Mouse (Mus musculus): ENCODE data around the gene Setd4. TPM values are rescaled to one million over a fixed set of nuclear protein-coding genes. Genes with fewer than 3 reads are reported as not detected.

Setd4 gene
- polyA plus RNA-seq, 1 experiment = 15.7 TPM

DNA sequence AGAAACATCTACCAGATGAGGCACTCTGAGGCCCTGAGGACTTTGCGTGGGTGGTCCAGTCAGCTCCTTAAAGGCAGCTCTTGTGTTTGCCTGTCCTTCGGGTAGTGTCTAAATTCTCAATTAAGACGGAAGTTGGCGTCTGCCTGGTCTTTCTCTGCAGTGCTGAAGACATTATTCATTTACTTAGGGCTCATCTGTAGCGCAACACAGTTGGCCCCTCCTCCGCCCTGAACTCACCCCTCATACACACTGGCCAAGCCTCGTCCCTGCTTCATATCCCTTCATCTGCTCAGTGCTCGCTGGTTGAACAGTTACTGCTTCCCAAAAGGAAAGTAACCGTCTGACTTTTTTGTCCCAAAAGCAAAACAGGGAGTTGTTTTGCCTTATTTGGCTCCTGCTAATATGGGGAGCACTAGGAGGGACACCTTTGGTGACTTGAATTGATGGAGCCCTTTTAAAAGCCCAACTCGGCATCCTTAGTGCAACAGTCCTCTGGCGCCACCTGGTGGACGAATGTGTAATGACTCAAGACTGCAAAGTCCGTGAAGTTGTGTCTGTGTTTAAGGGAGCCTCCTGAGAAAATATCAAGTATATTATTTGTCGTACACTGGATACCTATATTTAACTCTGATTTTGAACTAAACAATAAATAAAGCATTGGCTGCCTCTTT, 27.3 kb downstream of the Setd4 start:
- Histone ChIP-seq H3K27me3 (ENCODE audit: control insufficient read depth, insufficient read depth, low read length) (no peaks in the 10 kb centered on the region), H3K4me3 (replicated peaks; ENCODE audit: insufficient read depth, low read depth, low read length) (no peak overlapping the region), H3K27ac (ENCODE audit: insufficient read depth, low read length) (no peak overlapping the region), H3K4me1 (ENCODE audit: control insufficient read depth, insufficient read depth, low read length) (no peaks in the 10 kb centered on the region)
- peak; percentile 61 to 82 for DNase-seq
- 33% methylated on average over 14 of the region's 14 CpGs for WGBS
- TF ChIP-seq CTCF (IDR thresholded peaks at IDR 0.05; ENCODE audit: borderline replicate concordance, insufficient read depth, low read depth, low read length) (peak; percentile 90), POLR2A (IDR thresholded peaks at IDR 0.05; ENCODE audit: borderline replicate concordance, insufficient read depth, low read length) (no peak)

GRCm38 (mm10) chr16:93575574-93575973, 28.3 kb downstream of the Setd4 start:
- Histone ChIP-seq H3K4me3 (replicated peaks; ENCODE audit: insufficient read depth, low read depth, low read length) (no peak overlapping the region), H3K4me1 (ENCODE audit: control insufficient read depth, insufficient read depth, low read length) (no peaks in the 10 kb centered on the region), H3K27ac (ENCODE audit: insufficient read depth, low read length) (no peak overlapping the region), H3K27me3 (ENCODE audit: control insufficient read depth, insufficient read depth, low read length) (no peaks in the 10 kb centered on the region)
- 61% methylated on average over 5 of the region's 5 CpGs for WGBS
- TF ChIP-seq POLR2A (IDR thresholded peaks at IDR 0.05; ENCODE audit: borderline replicate concordance, insufficient read depth, low read length) = no peak
- TF ChIP-seq CTCF (IDR thresholded peaks at IDR 0.05; ENCODE audit: borderline replicate concordance, insufficient read depth, low read depth, low read length) = no peak
- DNase-seq = no peak

DNA sequence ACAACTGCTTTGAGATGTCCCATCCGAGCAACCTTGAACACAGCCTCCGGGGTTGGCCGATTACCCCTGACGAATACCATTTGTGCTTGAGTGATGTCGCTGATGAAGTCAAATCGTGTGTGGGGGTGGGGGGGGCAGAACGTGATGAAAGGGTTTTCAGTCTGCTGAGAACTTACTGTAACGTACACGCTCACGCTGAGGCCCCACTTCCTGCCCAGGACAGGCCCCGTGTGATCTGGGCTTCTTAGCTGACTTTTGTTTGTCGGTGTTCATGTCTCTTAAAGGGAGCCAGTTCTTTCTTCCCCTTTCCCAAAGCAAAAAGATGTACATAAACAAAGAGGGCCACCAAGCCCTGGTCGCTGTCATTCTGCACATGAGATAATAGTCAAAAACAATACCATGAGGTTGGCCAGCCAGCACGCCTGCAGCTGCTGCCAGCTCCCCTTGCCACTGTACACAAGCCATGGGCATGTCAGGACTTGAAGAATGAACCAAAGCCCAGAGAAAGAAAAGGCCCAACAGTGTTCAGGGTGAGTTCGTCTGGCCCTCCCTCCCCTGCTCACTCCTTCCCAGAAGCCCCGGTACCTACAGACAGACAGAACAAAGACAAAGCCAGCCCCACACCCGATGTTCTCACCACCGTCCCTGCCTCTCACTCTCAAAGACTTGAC, 29.2 kb downstream of the Setd4 start:
- DNase-seq = no peak
- no peak overlapping the region for H3K27ac ChIP-seq (ENCODE audit: insufficient read depth, low read length)
- WGBS = 66% methylated on average over 18 of the region's 18 CpGs
- TF ChIP-seq POLR2A (IDR thresholded peaks at IDR 0.05; ENCODE audit: borderline replicate concordance, insufficient read depth, low read length) (no peak), CTCF (IDR thresholded peaks at IDR 0.05; ENCODE audit: borderline replicate concordance, insufficient read depth, low read depth, low read length) (no peak)
- no peaks in the 10 kb centered on the region for H3K27me3 ChIP-seq (ENCODE audit: control insufficient read depth, insufficient read depth, low read length)
- no peak overlapping the region for H3K4me3 ChIP-seq (replicated peaks; ENCODE audit: insufficient read depth, low read depth, low read length)
- no peaks in the 10 kb centered on the region for H3K4me1 ChIP-seq (ENCODE audit: control insufficient read depth, insufficient read depth, low read length)

GRCm38 (mm10) chr16:93573434-93573833, 30.4 kb downstream of the Setd4 start:
- no peak overlapping the region for H3K27ac ChIP-seq (ENCODE audit: insufficient read depth, low read length)
- TF ChIP-seq CTCF (IDR thresholded peaks at IDR 0.05; ENCODE audit: borderline replicate concordance, insufficient read depth, low read depth, low read length) (no peak), POLR2A (IDR thresholded peaks at IDR 0.05; ENCODE audit: borderline replicate concordance, insufficient read depth, low read length) (no peak)
- WGBS = 95% methylated on average over 5 of the region's 5 CpGs
- H3K4me1 ChIP-seq (ENCODE audit: control insufficient read depth, insufficient read depth, low read length) = no peaks in the 10 kb centered on the region
- no peak overlapping the region for H3K4me3 ChIP-seq (replicated peaks; ENCODE audit: insufficient read depth, low read depth, low read length)
- no peak for DNase-seq
- H3K27me3 ChIP-seq (ENCODE audit: control insufficient read depth, insufficient read depth, low read length) = no peaks in the 10 kb centered on the region

- no peak overlapping the region for H3K27ac ChIP-seq (ENCODE audit: insufficient read depth, low read length)
- no peak for TF ChIP-seq POLR2A (IDR thresholded peaks at IDR 0.05; ENCODE audit: borderline replicate concordance, insufficient read depth, low read length)
- TF ChIP-seq CTCF (IDR thresholded peaks at IDR 0.05; ENCODE audit: borderline replicate concordance, insufficient read depth, low read depth, low read length) = no peak
- no peaks in the 10 kb centered on the region for H3K4me1 ChIP-seq (ENCODE audit: control insufficient read depth, insufficient read depth, low read length)
- no peak overlapping the region for H3K4me3 ChIP-seq (replicated peaks; ENCODE audit: insufficient read depth, low read depth, low read length)
- WGBS = 92% methylated on average over 6 of the region's 6 CpGs
- no peak for DNase-seq
- H3K27me3 ChIP-seq (ENCODE audit: control insufficient read depth, insufficient read depth, low read length) = no peaks in the 10 kb centered on the region
Observed at GRCm38 (mm10) chr16:93572383-93572782, 31.5 kb downstream of the Setd4 start.

DNA sequence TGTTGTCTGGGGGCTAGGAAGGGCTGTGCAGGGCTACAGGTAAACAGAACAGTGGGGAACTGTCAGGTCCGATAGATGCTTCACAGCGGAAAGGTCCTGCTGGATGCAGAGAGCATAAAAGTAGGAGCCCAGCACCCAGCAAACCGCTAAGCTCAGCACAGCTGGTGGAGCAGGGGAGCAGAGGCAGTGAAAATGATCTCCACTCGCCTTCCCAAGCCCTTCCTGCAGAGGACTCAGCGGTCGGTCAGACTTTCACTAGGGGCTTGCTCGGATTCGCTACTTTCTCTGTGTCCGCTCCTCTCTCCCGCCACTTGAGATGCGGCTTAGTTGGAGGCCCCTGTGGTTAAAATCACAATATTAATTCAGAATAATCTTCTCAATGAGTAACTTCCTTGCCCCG, 45.4 kb downstream of the Setd4 start:
- H3K27ac ChIP-seq (ENCODE audit: insufficient read depth, low read length) = no peak overlapping the region
- no peak for DNase-seq
- no peak overlapping the region for H3K4me3 ChIP-seq (replicated peaks; ENCODE audit: insufficient read depth, low read depth, low read length)
- 32% methylated on average over 12 of the region's 12 CpGs for WGBS
- no peaks in the 10 kb centered on the region for H3K27me3 ChIP-seq (ENCODE audit: control insufficient read depth, insufficient read depth, low read length)
- TF ChIP-seq CTCF (IDR thresholded peaks at IDR 0.05; ENCODE audit: borderline replicate concordance, insufficient read depth, low read depth, low read length) = no peak
- TF ChIP-seq POLR2A (IDR thresholded peaks at IDR 0.05; ENCODE audit: borderline replicate concordance, insufficient read depth, low read length) = no peak
- no peaks in the 10 kb centered on the region for H3K4me1 ChIP-seq (ENCODE audit: control insufficient read depth, insufficient read depth, low read length)

GRCm38 (mm10) chr16:93557646-93558045, 46.2 kb downstream of the Setd4 start:
- 65% methylated on average over 8 of the region's 8 CpGs for WGBS
- H3K27ac ChIP-seq (ENCODE audit: insufficient read depth, low read length) = no peak overlapping the region
- H3K4me3 ChIP-seq (replicated peaks; ENCODE audit: insufficient read depth, low read depth, low read length) = no peak overlapping the region
- no peaks in the 10 kb centered on the region for H3K27me3 ChIP-seq (ENCODE audit: control insufficient read depth, insufficient read depth, low read length)
- no peaks in the 10 kb centered on the region for H3K4me1 ChIP-seq (ENCODE audit: control insufficient read depth, insufficient read depth, low read length)
- TF ChIP-seq CTCF (IDR thresholded peaks at IDR 0.05; ENCODE audit: borderline replicate concordance, insufficient read depth, low read depth, low read length) (no peak), POLR2A (IDR thresholded peaks at IDR 0.05; ENCODE audit: borderline replicate concordance, insufficient read depth, low read length) (no peak)
- DNase-seq = no peak
